Mouse (Mus musculus) embryonic facial prominence, embryonic 13.5 days (tissue): ENCODE measurements around the gene Muc4. TPM values are rescaled to one million over a fixed set of nuclear protein-coding genes. Genes with fewer than 3 reads are reported as not detected.

Source experiments
- ATAC-seq: fragments of 200-750 bp; cut with Nextera tagmentation; 2 replicates; pipeline ENCODE4 v1.8.0; 2017; ENCODE audit warnings: low read depth; ENCODE audit not compliant: insufficient number of reproducible peaks, insufficient read depth, low FRiP score, low TSS enrichment
- H3K27ac ChIP-seq: fragments of 300-500 bp; sonication (generic); 2 replicates; pipeline ENCODE4 v1.5.1; 2015; ENCODE audit warnings: moderate library complexity, mild to moderate bottlenecking, inconsistent platforms
- H3K27me3 ChIP-seq: fragments of 300-500 bp; sonication (generic); 2 replicates; pipeline ENCODE4 v1.6.1; 2015; ENCODE audit warnings: mild to moderate bottlenecking, inconsistent platforms
- H3K36me3 ChIP-seq: fragments of 300-500 bp; sonication (generic); 2 replicates; pipeline ENCODE4 v1.6.1; 2015; ENCODE audit warnings: mild to moderate bottlenecking, inconsistent platforms
- H3K4me1 ChIP-seq: fragments of 300-500 bp; sonication (generic); 2 replicates; pipeline ENCODE4 v1.6.1; 2015; ENCODE audit warnings: inconsistent platforms
- H3K4me2 ChIP-seq: fragments of 300-500 bp; sonication (generic); 2 replicates; pipeline ENCODE4 v1.6.1; 2015; ENCODE audit warnings: moderate library complexity, mild to moderate bottlenecking, inconsistent platforms
- H3K4me3 ChIP-seq: fragments of 300-500 bp; sonication (generic); 2 replicates; pipeline ENCODE4 v1.5.1; 2015; ENCODE audit warnings: mild to moderate bottlenecking, inconsistent platforms
- H3K9ac ChIP-seq: fragments of 300-500 bp; sonication (generic); 2 replicates; pipeline ENCODE4 v1.6.1; 2015; ENCODE audit warnings: mild to moderate bottlenecking, inconsistent platforms
- H3K9me3 ChIP-seq: fragments of 300-500 bp; sonication (generic); 2 replicates; pipeline ENCODE4 v1.6.1; 2016; ENCODE audit warnings: inconsistent platforms
- WGBS: fragments of 180-500 bp; shearing (Covaris S2); methylation state at CpG from one replicate; pipeline ENCODE4 v1.1.7; 2015; ENCODE audit warnings: mixed read lengths; 5-methylcytosine and 5-hydroxymethylcytosine counted together
- polyA plus RNA-seq: library from polyadenylated mRNA; unstranded; fragments of >200 nt; fragmentation: Nextera tagmentation; extraction: Ambion mirVana; gene quantifications from 2 replicates; pipeline ENCODE4 v1.2.1, GENCODE M21; 2015

The Muc4 gene
- polyA plus RNA-seq, 1 experiment from 2014 or later = 0.38 TPM

DNA sequence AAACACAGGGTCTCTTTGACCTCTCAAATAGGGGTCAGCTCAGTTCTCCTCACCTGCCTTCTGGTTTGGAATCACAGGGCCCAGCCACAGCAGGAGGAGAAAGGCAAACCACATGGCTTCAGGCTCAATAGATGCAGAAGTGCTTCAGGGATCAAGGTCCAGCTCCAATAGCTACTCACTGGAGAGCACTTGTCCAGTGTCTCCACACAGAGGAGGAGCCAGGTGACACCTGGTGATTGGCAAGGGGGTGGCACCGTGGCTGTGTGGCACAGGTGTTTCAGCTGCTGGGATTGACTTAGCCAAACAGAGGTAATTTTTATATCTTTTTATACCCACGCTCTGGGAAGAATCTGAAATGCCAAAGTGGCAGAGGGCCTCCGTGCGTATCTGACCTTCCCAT, 74.6 kb downstream of the Muc4 start, which contains the start of gene Smbd1:
Gene Smbd1, minus strand, starts transcription at position 157 of the 400 bp plus-strand sequence.
- Histone ChIP-seq H3K36me3 (no peaks in the 10 kb centered on the region), H3K27me3 (no peaks in the 10 kb centered on the region), H3K4me2 (no peak within 1 kb of the TSS), H3K9ac (no peak within 1 kb of the TSS), H3K4me1 (peaks cover 19% of the 10 kb centered on the region), H3K27ac (no peak within 1 kb of the TSS), H3K9me3 (no peaks in the 10 kb centered on the region), H3K4me3 (no peak within 1 kb of the TSS)
- ATAC-seq = no peak
- 89% methylated on average over 4 of the region's 4 CpGs for WGBS

- Histone ChIP-seq H3K4me2 (peak overlapping the region; percentile 44), H3K27me3 (no peaks in the 10 kb centered on the region)
These were observed 77.2 kb downstream of the Muc4 start for GRCm38 (mm10) chr16:32812888-32813361.

DNA sequence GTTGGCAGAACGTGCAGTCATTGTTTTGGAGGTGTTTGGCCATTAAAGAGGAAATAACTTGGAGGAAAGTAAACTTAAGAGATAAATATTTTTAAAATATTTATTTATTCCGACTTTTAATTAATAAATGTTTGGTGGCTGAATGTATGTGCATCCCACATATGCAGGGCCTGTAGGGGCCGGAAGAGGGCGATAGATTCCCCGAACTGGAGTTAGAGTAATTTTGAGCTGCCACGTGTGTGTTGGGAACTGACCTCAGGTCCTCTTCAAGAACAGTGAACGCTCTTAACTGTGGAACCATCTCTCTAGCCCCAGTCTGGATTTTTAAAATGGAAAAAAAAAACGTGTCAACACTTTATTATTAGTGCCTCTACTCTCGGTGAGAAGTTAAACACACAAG, 77.7 kb downstream of the Muc4 start:
- Histone ChIP-seq H3K36me3 (no peaks in the 10 kb centered on the region), H3K4me2 (peak overlapping the region; percentile 44), H3K27ac (no peak overlapping the region), H3K9ac (no peak overlapping the region), H3K27me3 (no peaks in the 10 kb centered on the region), H3K4me1 (peaks cover 19% of the 10 kb centered on the region), H3K9me3 (no peaks in the 10 kb centered on the region), H3K4me3 (no peak overlapping the region)
- no peak for ATAC-seq
- WGBS = 41% methylated on average over 9 of the region's 9 CpGs

More at GRCm38 (mm10) chr16:32812888-32813361, 77.2 kb downstream of the Muc4 start:
- ATAC-seq = no peak
- no peaks in the 10 kb centered on the region for H3K9me3 ChIP-seq
- H3K9ac ChIP-seq = no peak overlapping the region
- under 1% methylated on average over 9 of the region's 9 CpGs for WGBS
- H3K4me3 ChIP-seq = no peak overlapping the region
- H3K27ac ChIP-seq = no peak overlapping the region
- H3K36me3 ChIP-seq = no peaks in the 10 kb centered on the region
- H3K4me1 ChIP-seq = peaks cover 19% of the 10 kb centered on the region

DNA sequence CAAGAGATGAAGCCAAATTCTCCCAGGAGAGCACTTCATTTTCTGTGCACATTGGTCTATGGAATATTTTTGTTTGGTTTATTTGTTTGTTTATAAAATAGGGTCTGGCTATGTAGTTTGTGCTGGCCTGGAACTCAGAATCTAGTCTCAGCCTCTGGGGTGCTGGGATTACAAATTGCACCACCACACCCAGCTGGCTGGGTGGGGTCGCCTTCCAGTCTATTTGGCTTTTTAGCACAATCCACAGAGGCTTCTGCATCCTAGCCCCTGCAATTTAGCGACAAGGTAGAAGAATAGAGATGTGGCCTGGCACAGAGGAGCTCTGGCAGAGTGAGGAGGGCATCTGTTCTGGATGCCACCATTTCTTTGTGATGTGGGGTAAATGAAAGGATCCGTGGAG, 78.1 kb downstream of the Muc4 start:
- Histone ChIP-seq H3K4me2 (no peak overlapping the region), H3K4me3 (no peak overlapping the region), H3K9ac (no peak overlapping the region), H3K9me3 (no peaks in the 10 kb centered on the region), H3K36me3 (no peaks in the 10 kb centered on the region), H3K27ac (no peak overlapping the region), H3K27me3 (no peaks in the 10 kb centered on the region), H3K4me1 (peaks cover 19% of the 10 kb centered on the region)
- no peak for ATAC-seq
- 67% methylated on average over 3 of the region's 3 CpGs for WGBS

GRCm38 (mm10) chr16:32814539-32814938, 78.9 kb downstream of the Muc4 start:
- peaks cover 19% of the 10 kb centered on the region for H3K4me1 ChIP-seq
- no peak for ATAC-seq
- no peak overlapping the region for H3K27ac ChIP-seq
- H3K36me3 ChIP-seq = no peaks in the 10 kb centered on the region
- no peaks in the 10 kb centered on the region for H3K27me3 ChIP-seq
- H3K4me2 ChIP-seq = peak overlapping the region; percentile 57
- peak overlapping the region; percentile 35 for H3K4me3 ChIP-seq
- H3K9me3 ChIP-seq = no peaks in the 10 kb centered on the region
- H3K9ac ChIP-seq = peak overlapping the region; percentile 46
- WGBS = 24% methylated on average over 14 of the region's 14 CpGs

- H3K9ac ChIP-seq = peak overlapping the region; percentile 46; the same call in 1 of the 2 replicates
- peak; percentile 45; the same call in 1 of the 2 replicates for ATAC-seq
- no peak overlapping the region for H3K27ac ChIP-seq
- peak overlapping the region; percentile 57 for H3K4me2 ChIP-seq
- WGBS = 3% methylated on average over 6 of the region's 6 CpGs
- H3K4me3 ChIP-seq = peak overlapping the region; percentile 35
- no peaks in the 10 kb centered on the region for H3K36me3 ChIP-seq
- H3K4me1 ChIP-seq = peaks cover 19% of the 10 kb centered on the region
- no peaks in the 10 kb centered on the region for H3K9me3 ChIP-seq
- H3K27me3 ChIP-seq = no peaks in the 10 kb centered on the region
These were observed 79.5 kb downstream of the Muc4 start for GRCm38 (mm10) chr16:32815160-32815605.

DNA sequence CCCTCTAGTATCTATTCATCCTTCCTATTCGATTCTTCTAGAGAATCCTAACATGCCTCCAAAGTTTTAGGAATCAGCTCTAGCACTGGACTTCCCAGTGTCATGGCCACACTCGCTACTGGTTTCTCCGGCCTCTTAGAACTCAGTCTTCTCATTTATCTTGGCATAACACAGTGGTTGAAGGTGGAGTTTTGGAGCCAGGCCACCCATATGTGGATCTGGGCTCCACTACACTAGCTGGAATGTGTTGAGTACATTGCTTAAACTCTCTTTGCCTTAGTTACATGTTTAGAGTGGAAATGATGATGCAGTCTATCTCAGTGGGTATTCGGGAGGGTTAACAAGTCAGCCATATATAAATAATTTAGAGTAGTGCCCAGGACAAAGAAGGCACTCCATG, 82.3 kb downstream of the Muc4 start:
- 91% methylated on average over 4 of the region's 4 CpGs for WGBS

DNA sequence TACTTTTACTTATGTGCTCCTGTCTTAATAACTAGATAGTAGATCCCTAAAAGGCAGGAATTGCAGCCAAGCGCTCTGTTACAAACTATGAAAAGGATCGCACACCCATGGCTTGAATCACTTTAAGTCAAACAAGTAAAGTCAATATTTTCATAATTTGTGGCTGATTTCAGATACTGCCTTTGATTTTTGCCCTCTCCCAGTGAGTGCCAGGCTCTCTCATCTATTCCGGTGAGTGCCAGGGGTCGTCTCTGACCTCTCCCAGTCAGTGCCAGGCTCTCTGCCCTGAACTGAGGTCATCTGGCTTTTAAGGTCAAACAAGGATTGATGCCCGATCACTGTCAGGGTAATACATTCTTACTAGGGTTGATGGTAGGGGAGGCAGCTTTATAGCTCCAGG, 82.8 kb downstream of the Muc4 start:
- ATAC-seq = no peak
- no peak overlapping the region for H3K9ac ChIP-seq
- H3K36me3 ChIP-seq = peaks cover 19% of the 10 kb centered on the region
- WGBS = 86% methylated on average over 5 of the region's 5 CpGs
- H3K4me2 ChIP-seq = no peak overlapping the region
- H3K4me1 ChIP-seq = peaks cover 16% of the 10 kb centered on the region
- no peaks in the 10 kb centered on the region for H3K9me3 ChIP-seq
- no peaks in the 10 kb centered on the region for H3K27me3 ChIP-seq
- no peak overlapping the region for H3K4me3 ChIP-seq
- H3K27ac ChIP-seq = no peak overlapping the region

More for the DNA sequence above, 82.3 kb downstream of the Muc4 start:
- H3K9me3 ChIP-seq = no peaks in the 10 kb centered on the region
- no peak overlapping the region for H3K27ac ChIP-seq
- H3K4me2 ChIP-seq = no peak overlapping the region
- peaks cover 18% of the 10 kb centered on the region for H3K4me1 ChIP-seq
- no peak overlapping the region for H3K9ac ChIP-seq
- no peak overlapping the region for H3K4me3 ChIP-seq
- no peaks in the 10 kb centered on the region for H3K27me3 ChIP-seq
- no peak for ATAC-seq
- peaks cover 15% of the 10 kb centered on the region; the same call in 1 of the 2 replicates for H3K36me3 ChIP-seq

DNA sequence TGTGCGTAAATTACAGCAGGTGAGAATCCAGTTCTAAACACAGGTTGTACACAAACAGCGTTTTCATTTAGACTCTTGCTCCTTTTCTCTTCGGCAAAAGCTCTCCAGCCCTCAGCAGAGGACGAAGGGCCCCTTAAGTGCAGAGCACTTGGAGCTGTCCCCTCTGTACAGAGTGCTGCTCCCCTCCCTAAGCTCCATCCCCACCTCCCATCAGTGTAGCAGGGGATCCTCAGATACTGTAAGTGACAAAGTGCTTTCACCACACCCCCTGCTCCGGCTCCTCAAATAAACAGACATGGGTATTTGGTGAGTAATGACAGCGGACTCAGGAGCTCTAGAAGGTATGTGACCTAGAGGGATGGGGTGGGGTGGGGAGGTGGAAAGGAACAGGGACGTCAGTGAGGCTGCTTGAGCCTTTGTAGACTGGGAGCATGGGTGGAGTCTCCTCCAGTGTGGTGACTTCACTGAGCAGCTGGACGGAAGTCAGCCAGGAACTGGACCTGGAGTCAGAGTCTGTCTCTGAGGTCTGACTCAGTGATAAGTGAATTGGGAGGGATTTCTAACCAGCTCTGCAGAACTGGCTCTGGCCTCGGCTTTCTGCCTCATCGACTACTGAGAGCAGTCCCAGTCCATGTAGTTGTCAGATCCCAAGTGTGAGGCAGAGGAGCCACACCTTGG, 86.2 kb downstream of the Muc4 start:
- peaks cover 53% of the 10 kb centered on the region for H3K36me3 ChIP-seq
- no peak for ATAC-seq
- H3K9ac ChIP-seq = no peak overlapping the region

GRCm38 (mm10) chr16:32822450-32822827, 86.8 kb downstream of the Muc4 start:
- Histone ChIP-seq H3K4me2 (no peak overlapping the region), H3K4me1 (no peaks in the 10 kb centered on the region), H3K9me3 (no peaks in the 10 kb centered on the region), H3K27ac (no peak overlapping the region), H3K27me3 (no peaks in the 10 kb centered on the region), H3K36me3 (peaks cover 59% of the 10 kb centered on the region), H3K9ac (no peak overlapping the region), H3K4me3 (no peak overlapping the region)
- WGBS = 75% methylated on average over 6 of the region's 6 CpGs
- no peak for ATAC-seq

More for the DNA sequence above, 86.2 kb downstream of the Muc4 start:
- Histone ChIP-seq H3K27me3 (no peaks in the 10 kb centered on the region), H3K4me3 (no peak overlapping the region), H3K4me2 (no peak overlapping the region), H3K4me1 (no peaks in the 10 kb centered on the region), H3K9me3 (no peaks in the 10 kb centered on the region), H3K27ac (no peak overlapping the region)
- 67% methylated on average over 10 of the region's 10 CpGs for WGBS

GRCm38 (mm10) chr16:32822881-32823280, 87.2 kb downstream of the Muc4 start:
- Histone ChIP-seq H3K9me3 (no peaks in the 10 kb centered on the region), H3K9ac (no peak overlapping the region), H3K4me3 (no peak overlapping the region), H3K36me3 (peaks cover 63% of the 10 kb centered on the region), H3K4me1 (no peaks in the 10 kb centered on the region), H3K4me2 (no peak overlapping the region), H3K27me3 (no peaks in the 10 kb centered on the region), H3K27ac (no peak overlapping the region)
- WGBS = 68% methylated on average over 5 of the region's 5 CpGs
- no peak for ATAC-seq

- Histone ChIP-seq H3K9me3 (no peaks in the 10 kb centered on the region), H3K36me3 (peaks cover 69% of the 10 kb centered on the region), H3K9ac (no peak overlapping the region), H3K27me3 (no peaks in the 10 kb centered on the region), H3K4me2 (no peak overlapping the region), H3K4me3 (no peak overlapping the region), H3K4me1 (no peaks in the 10 kb centered on the region), H3K27ac (no peak overlapping the region)
- 77% methylated on average over 8 of the region's 8 CpGs for WGBS
- no peak for ATAC-seq
These were observed 87.8 kb downstream of the Muc4 start for GRCm38 (mm10) chr16:32823487-32823886.
